14 mouse cellular contexts compared by ENCODE assay signal in genomic region chr5:115469791-115470190, GRCm38 (mm10).
A peak's percentile ranks its signal among the peaks of the same experiment; 100 is the strongest.
DNase-seq lines count a peak whose midpoint lies in the region.
"Had no signal": no experiment of that assay in that cellular context is flagged by ENCODE, and none has a peak within 500 bp of the region (broad histone marks: within the 10 kb centered on the region; RNA-seq: fewer than 3 reads in every experiment).

No protein-coding gene starts in this region.

- peak; percentile 91 for DNase-seq in 416B (ENCODE audit: low read depth)
- DNase-seq in kidney, adult 8-10 months = peak; percentile 45 to 59
- peak; percentile 45 to 56 for DNase-seq in kidney, postnatal 4 days
- peak; percentile 83 for DNase-seq in lung, postnatal 36 days
- DNase-seq in ovary, postnatal 14 days (ENCODE audit: low spot score) = no peak
- DNase-seq in retina, embryonic 14.5 days (ENCODE audit: low spot score) = no peak
- no peak for DNase-seq in left cerebral cortex, adult 11 months (ENCODE audit: low spot score)
- DNase-seq: cerebellum, adult 9-11 months; embryo, embryonic 11 days; gastrocnemius, postnatal 36 days; heart, postnatal 10 days; midbrain, embryonic 14.5 days; right cerebral cortex, adult 18-20 months; thymus, postnatal 25 days had no signal

Comparison
In these comparisons a context has a peak if more than half of its experiments do, and no peak if none do; other contexts are left out.
1. DNase-seq: peak in 416B (single experiment), kidney, adult 8-10 months (2 of 2), kidney, postnatal 4 days (2 of 2) and lung, postnatal 36 days (single experiment); none in ovary, postnatal 14 days (single experiment), retina, embryonic 14.5 days (single experiment) and left cerebral cortex, adult 11 months (single experiment).